Mouse (Mus musculus): ENCODE results near the gene Dbi.

The Dbi gene

DNA sequence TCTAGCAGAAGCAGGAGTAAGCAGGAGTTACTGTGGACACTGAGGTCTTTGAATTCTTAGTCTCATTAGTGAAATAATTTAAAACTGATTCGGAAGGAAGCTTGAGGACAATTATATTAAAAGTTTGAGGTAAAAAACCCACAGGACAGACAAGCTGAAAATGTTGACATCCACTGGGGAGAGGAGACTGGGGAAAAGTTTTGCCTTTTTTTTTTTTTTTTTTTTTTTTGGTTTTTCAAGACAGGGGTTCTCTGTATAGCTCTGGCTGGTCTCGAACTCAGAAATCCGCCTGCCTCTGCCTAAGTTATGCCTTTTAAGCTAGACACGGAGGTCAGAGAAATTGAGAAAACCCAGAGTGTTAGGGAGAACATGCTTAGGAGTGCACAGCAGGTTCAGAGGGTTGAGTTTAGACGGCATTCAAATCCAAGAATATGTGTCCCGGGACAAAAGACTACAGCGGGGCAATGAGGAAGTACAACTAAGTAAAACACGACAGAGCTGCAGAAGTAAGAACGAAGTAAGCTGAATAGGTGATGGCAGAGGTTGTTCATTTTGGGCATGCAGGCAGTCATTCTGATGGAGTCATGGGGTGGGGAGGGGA lies 1.2 kb upstream of the Dbi start:
- no peak for DNase-seq

DNA sequence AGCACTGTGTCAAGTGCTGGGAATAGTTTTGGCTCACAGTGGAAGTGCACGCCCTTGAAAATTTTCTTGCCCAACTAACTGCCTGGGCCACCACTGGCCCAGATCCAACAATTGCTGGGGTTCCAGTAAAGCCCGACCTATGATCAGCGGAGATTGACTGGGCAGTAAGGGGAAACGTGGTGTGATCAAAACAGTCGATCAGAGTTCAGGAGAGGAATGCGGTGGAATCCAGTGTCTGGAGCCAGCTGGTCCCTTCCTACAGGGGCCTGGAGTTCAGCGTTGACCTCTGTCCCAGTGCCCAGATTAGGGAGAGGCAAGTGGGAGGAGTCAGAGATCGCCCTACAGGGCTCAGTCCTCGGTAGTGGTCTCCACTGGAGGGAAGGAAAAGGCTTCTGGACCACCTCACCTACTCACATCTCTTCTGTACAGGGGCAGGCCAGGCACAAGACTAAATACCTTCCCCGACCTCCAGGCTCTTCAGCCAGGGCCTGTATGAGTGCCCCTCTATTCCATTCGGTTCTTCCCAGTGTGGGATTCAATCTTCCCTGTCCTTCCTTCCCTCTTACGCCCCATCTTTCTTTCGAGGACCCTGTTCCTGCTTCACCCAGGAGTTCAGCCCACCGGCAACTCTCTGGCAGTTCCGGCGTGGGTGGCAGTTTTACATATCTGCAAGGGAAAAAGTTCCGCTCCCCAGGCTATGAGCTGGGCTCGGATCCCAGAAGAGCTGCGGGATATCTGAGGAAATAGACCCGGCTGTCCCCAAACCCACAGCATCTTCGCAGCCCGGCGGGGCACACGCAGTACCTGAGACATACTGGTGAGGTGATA lies 523 bp downstream of the Dbi start:
- peak; percentile 80 to 89 for DNase-seq

DNA sequence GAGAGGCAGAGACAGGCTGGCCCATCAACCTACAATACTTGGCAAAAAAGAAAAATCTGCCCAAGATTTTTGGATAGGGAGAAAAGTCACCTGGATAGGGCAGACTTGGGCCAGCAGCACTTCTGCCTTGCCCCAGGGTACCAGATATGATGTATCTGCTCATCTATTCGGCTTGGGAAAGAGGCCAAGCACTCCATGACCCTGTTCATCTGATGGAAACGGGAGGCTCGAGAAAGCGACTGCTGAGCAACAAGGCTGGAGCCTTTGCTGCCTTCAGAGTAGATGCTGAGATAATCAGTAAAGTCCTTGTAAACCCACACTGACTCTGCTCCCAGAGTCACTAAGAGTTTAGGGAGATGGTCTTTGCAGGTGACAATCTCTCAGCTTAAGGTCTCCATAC lies 1.5 kb downstream of the Dbi start:
- DNase-seq, result no peak

DNA sequence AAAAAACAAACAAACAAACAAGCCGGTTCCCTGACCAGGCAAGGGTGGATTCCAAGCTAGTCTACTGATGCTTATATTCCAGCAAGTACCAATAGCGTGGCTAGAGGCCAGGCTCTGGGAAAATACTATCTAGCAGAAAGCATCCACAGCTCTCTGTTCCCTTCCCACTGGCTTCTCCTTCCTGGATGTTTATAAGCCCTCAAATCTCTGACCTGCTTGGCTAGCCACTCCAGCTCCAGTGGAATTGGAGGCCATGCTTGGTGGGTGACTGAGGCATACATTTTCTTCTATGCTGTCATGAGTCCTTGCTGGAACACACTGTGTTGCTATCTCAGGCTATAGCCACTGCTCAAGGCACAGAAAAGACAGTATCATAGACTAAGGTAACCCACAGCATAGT lies 2.0 kb downstream of the Dbi start:
- no peak for DNase-seq

DNA sequence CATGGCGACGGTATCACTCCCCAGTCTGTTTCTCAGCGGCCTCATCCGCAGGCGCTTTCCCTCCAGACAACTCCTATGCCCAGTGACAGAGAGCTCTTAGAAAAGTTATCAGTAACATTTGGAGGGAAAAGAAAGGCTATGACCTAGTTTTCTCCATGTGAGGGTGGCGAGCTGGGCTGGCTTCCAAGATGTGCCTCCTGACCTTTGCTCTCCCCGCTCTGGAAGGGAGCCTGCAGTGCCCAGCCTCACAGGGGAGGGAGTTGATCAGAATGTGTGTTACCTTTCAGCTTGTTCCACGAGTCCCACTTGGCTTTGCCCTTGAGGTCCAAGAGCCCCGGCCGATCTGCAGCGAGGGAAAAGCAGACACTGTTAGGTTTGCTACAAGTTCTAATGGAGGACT lies 4.8 kb downstream of the Dbi start:
- peak; percentile 82 to 91 for DNase-seq

DNA sequence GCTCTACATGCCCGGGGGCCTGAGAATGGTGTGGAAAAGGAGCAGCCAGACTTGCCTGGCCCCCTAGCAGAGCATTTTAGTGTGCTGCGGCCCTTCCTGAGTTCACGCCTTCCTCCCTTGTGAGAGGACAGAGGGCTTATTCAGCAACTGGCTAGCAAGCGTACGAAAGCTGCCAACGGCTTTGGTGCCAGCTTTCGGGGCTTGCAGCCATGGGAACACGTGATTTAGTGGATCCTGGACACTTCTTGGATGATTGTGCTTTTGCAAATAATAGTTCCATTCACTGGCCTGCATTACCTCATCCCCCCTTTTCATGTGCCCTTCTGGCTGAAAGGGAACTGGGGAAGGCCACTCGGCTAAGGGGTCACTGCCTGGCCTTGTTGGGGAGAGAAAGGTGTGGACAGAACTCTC lies 5.2 kb downstream of the Dbi start:
- peak; percentile 75 to 87 for DNase-seq

DNA sequence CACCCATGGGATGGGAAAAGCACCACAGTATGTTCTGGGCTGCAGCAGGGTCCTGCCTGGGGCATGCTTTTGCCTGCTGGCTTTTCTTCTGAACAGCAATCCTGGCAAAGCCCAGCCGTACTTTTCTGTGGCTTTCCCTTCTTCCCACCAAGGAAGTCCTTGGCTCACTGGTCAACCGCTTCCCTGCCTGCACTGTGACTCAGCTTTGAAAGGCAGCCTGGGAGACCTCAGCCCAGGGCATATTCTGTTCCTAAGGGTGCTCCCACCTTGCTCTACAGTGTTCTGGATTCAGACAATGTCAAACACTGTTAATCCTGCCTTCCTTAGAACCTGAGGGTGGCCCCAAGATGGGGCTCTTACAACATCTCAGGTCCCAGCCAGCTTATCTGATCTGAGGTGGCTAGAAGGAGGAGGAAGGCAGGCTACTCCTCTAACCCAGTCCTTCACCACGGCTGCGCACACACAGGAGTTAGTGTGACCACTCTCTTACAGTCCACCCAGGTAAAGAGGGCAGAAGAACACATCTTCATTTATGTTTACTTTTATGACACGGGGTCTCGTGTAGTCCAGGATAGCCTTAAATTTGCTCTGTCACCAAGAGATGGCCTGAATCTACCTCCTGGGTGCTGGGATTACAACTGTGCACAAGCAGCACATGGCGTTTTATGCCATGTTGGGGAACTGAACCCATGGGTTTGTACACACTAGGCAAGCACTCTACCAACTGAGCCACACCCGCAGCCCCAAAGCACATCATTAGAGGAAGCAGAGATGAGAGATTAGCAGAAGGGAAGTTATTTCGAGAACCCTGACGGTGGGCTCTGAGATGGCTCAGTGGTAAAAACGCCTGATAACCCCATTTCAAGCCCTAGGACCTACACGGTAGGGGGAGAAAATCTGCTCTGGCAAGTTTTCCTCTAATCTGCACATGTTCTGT lies 8.4 kb downstream of the Dbi start:
- no peak for DNase-seq

DNA sequence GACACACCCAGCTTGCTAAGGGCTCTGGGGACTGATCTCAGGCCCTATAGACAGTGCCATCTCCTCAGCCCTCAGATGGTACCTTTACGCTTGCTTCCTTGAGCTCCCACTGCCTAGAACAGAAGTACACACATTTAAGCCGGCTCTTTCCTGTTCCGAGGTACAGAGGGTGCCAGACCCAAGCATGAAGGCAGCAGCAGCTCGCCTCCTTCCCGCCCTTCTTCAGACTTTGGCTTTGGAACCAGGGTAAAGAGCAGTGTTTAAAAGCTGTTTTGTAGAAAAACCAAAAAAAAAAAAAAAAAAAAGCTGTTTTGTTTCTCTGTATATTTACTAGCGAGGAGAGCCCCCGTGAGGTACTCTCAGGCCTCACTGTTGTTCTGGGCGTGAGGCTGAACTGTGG lies 9.1 kb downstream of the Dbi start:
- peak; percentile 27 to 76 for DNase-seq

DNA sequence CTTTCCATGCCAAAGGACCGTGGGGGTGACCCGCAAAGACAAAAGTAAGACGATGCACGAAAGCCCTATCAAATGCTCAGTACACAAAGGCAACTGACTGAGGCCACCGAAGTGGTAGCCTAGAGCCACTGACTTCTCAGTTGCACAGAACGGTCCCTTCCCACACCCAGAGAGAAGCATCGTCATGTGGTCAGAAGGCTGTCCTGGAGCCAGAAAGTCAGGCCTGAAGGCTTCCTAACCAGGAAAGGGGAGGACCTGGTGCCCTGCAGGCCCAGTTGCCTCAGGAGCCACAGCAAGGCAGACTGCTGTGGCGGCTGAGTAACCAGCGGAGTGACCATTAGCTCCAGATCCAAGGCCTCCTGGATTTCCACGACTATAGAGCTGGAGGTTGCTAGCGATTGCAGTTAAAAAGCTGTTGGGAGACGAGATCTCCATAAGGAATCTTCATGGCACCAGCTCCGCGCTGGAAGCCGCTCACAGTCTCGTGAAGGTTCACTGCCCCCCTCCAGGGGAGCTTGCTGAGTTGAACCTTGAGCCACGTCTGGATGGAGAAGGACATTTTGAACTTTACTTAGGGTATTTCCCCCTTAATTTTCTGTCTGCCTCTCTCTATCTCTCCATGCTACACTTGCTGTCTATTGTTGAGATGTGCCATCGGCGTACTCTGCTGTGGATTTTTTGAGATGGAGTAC lies 11.0 kb downstream of the Dbi start:
- DNase-seq, result peak; percentile 76 to 90

DNA sequence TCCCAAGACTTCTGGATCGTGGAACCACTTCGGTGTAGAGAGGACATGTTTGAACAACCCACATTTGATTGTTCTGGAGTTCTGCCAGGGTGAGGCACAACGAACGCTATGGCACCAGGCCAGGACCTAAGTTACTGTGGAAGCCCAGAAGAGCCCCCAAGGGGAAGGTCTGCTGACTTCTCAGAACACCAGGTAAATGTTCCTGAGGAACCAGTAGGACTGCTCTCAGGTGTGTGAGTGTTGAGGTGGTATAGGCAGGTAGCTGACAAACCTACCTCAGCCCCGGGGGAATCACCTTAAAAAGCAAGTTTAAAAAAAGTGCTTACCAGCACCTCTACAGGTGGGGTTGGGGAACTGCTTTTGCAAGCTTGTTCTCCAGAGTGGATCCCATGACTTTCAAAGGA lies 15.3 kb downstream of the Dbi start:
- DNase-seq, result peak; percentile 72 to 76

DNA sequence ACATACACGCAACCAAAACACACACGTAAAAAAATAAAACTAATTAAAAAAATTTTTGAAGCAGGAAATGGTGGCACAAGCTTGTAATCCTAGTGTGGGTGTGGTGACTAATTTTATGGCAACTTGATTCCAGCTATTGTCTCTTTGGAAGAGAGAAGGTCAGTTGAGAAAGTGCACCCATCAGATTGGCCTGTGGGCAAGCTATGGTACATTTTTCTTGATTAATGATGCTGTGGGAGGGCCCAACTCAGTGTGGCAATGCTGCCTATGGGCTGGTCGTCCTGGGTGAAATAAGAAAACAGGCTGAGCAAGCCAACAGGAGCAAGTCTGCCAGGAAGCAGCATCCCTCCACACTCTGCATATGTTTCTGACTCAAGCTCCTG lies 19.7 kb downstream of the Dbi start:
- no peak for DNase-seq

DNA sequence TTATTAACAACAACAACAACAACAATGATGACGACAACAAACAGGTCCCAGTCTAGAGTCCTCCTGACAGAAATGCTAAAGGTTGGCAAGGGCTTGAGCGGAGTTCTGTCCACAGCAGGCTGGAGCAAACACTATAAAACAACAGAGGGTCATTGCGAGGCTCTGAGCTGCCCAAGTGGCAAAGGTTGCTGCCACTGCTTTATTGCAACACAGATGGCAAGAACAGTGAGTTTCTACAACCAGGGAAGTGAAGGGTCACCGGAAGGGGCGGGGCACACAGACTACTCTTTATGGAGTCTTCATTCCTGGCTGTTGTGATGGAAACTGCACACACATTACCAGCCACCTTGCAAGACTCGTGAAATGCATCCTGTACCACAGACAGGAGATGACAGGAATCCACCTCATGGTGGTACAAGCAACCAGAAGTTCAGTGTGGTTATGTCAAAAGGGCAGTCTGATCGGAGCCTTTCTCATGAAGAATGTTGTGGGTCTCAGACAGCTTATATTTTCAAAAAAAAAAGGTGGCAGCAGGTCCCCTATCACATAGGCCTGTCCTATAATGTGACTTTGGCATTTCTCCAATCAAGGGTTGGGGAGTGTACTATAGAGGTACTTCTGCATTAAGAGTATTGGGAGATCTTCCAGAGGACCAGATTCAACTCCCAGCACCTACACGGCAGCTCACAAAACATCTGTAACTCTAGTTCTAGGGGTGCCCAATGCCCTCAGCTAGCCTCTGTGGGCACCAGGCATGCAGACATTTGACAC lies 20.2 kb downstream of the Dbi start:
- peak; percentile 22 to 71 for DNase-seq

DNA sequence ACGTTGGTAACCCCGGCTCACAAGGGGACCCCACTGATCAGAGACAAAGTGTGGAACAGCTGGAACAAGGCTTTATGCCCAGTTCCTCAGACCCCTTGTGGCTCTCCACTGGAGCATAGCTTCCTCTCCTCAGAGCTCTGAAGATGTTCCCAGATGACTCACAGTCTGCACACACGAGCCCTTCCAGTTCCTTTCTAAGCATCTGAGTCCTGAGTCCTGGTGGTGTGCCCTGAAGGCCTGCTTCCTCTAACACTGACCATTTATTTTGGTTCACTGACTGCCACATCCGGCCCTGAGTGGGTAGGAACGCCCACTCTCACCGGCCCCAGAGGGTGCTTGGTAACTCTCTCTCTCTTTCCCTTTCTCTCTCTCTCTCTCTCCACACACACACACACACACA lies 21.4 kb downstream of the Dbi start:
- DNase-seq, result peak in 1 of 2 experiments; percentile 17

DNA sequence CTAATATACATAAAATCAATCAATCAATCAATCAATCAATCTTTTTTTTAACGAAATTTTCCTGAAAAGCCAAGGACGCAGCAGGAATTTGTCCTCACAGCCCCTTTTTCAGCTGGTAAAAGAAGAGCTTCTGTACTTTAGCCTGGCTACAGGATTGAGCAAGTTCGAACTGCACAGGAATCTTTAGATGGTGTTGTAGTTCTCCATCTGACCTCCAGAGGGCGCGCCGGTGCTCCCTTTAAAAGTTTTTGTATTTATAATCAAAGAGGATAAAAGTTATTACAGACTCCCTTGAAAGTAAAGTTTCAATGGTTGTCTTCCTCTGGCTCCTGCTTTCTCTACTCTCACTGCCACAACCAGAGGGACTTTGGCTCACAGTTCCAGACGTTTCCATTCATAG lies 22.6 kb downstream of the Dbi start:
- peak; percentile 72 to 86 for DNase-seq

DNA sequence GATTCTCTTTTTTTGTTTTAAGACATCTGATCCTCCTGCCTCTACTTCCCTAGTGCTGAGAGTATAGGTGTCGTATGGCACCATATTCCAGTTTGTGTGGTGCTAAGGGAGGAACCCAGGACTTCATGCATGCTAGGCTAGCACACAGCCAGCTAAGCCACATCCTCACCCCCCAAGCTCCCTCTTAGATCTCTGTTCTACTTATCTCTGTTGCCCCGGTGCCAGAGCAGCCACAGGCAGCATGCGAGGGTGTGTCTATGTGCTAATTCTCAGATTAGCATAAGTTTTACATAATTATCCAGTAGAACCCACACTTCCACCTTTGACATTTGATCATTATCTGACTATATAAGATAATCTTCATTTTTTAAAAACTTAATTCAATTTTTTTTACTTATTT lies 26.0 kb downstream of the Dbi start:
- DNase-seq, result no peak

DNA sequence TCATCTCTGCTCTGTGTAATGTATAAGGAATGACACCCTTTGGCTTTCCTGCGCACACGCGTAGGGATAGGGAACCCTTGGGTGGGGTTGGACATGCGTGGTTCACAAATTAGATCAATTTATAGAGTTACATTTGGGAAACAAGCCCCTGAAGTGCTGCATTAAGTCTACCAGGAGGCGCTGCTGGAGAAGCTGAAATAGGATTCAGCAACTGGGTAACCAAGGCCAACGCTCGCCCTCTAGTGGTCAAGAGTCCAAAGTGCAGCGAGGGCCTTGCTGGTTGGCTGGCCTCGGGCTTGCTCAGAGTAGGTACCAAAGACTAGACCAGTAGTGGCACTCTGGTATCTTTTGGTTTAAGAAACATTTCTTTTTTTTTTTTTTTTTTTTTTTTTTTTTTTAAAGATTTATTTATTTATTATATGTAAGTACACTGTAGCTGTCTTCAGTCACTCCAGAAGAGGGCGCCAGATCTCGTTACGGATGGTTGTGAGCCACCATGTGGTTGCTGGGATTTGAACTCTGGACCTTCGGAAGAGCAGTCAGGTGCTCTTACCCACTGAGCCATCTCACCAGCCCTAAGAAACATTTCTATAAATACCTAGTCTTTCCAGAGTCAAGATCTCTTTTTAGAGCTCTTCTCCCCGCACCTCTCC lies 27.3 kb downstream of the Dbi start:
- DNase-seq, result peak; percentile 91 to 94

DNA sequence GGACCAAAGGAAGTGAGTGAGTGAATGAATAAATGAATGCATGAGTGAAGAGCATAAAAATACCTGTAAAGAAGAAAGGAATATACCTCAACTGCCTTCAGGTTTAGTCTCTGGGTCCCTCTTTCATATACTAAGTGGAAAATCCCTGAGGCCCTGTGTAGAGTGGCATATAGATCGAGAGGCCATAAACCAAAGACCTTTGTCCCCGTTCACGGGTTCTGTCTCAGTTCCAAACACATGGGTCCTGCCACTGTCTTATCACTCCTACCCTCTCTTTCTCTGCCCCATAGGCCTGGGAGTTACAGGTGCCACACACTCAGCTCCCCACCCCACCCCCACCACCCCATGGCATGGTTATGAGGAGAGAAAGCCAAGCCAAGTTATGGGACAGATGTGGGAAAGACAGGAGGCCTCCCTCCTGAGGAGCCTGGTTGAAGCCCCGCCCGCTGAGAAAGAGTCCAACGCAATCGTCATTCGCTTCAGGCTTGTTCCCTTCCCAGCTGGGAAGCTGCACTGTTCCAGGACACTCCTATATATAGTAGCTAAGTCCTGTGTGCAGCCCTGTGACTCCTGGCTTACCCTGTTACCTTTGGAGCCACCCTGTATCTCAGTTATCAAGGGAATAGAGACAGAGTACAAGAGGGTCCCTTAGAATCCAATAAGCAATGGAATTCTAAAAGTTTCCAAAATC lies 29.9 kb downstream of the Dbi start:
- no peak for DNase-seq

DNA sequence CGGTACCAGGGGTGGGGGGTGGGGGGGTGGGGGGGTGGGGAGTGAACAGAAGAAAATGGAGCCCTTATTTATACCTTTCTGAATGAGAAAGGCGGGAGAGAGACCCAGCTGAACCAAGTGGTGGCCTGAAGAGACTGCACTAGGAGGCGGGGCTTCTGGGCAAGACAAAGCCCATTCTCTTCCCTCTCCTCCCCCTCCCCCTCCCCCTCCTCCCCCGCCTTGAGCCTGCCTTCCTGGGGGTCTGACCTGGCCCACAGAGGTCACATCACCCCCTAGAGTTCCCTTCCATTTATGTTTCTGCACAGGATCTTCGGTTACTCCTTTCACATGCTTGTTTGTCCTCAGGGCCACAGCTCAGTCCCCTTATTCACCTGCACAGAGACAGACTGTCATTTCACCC lies 31.7 kb downstream of the Dbi start:
- no peak for DNase-seq

DNA sequence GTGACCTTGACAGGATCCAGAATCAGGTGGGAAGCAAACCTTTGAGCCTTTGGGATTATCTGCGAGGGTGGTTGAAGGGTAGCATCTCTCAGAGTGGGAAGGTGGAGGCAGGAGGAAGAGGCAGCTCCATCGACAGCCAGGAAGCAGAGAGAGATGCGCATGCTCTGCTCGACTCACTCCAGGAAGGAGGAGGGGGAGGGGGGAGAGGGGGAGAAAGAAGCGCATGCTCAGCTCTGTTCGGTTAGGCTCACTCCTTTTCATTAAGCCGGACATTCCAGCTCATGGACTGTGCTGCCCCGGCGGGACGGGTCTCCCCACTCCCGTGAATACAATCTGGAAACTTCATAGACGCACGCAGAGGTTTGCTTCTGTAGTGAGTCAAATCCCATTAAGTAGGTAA lies 34.2 kb downstream of the Dbi start:
- DNase-seq, result no peak

DNA sequence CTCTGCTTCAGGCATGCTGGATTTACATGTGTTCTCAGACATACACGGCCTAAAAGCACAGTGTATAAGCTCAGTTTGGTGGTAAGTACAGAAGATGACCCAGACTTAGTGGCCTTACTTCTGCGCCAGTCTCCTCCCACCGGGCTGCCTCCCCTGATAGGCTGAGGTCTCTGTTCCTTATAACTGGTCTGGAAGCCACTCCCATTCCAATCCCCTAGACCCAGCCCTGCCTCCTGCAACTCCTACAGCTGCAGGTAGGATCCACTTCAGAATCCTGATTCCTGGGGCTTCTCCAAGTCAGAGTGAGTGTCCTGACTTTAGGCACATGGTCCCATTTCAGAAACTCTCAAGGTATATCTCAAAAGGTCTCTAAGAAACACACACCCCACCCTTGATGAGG lies 35.2 kb downstream of the Dbi start:
- no peak for DNase-seq

DNA sequence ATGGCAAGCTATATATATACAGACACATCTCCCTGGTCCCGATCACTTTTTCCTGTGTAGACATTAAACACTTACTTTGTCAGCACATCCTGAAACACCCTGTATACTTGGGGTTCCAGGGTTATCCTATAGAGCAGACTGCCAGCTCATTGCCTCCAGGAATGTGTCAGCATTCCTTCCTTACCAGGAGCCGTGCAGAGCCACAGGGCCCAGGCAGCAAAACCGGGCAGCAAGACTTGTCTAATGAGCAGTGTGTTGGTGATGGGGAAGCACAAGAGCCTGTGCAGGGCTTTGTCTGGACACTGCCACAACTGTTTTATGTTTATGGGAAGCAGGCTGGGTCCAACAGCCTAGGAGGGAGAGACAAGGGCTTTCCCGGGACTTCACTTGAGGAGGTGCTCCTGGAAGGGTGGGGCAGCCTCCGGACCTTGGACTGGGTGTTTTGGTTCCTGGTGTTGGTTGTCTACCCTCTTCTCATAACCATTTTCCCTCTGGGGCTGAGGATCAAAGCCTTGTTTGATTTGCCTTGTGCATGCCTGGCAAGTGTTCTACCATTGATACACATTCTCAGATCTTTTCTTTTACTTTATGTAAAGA lies 36.9 kb downstream of the Dbi start:
- no peak for DNase-seq

Data from kidney, postnatal 25 days (tissue).